Mouse (Mus musculus) adrenal gland, postnatal 10 days (tissue): ENCODE measurements around the gene Vmn2r55. TPM values are rescaled to one million over a fixed set of nuclear protein-coding genes. Genes with fewer than 3 reads are reported as not detected.
"Not testable (repeated sequence)": the region's sequence is repeated elsewhere in the genome, so short reads cannot be mapped to it uniquely, and the experiment has no call there.

ENCODE experiments used
- DNase-seq: peaks from one replicate; pipeline ENCODE4 v3.0.0; 2021; ENCODE audit warnings: mixed read lengths
- long read RNA-seq, 2 experiments: library from polyadenylated mRNA; stranded (forward); transcript quantifications; one replicate each; pipeline ENCODE4 v2.0.0; 2021
- total RNA-seq, 2 experiments: library from RNA; stranded (reverse); gene quantifications; 2 replicates each; pipeline ENCODE4 v1.2.3; 2021

The Vmn2r55 gene
- total RNA-seq: under 1 TPM in 1 of 2 experiments, not detected in 1; 0.15 TPM
- long read RNA-seq, experiment 1: 0 reads
- long read RNA-seq, experiment 2: 0 reads

- not testable (repeated sequence) for DNase-seq
These were observed at the start of gene Vmn2r55 for GRCm38 (mm10) chr7:12684903-12685302. Gene Vmn2r55, minus strand, starts transcription at chr7:12685003.

GRCm38 (mm10) chr7:12640219-12640618 lies 44.6 kb downstream of the Vmn2r55 start, which contains the start of gene Vmn2r54:
Gene Vmn2r54, minus strand, starts transcription at chr7:12640319.
- not testable (repeated sequence) for DNase-seq

- DNase-seq: no peak
These were observed 76.1 kb downstream of the Vmn2r55 start, which contains the start of gene Vmn2r53 for GRCm38 (mm10) chr7:12608688-12609087. Gene Vmn2r53, minus strand, starts transcription at chr7:12608788.

Other genes with a start within 250 kb of the Vmn2r55 start
- gene Zfp606, start 206.7 kb downstream of the Vmn2r55 start, total RNA-seq: 10 to 100 TPM in 1 of 2 experiments, 1 to 10 TPM in 1; 8.8 to 16.4 TPM
- gene 2900092C05Rik, start 172.5 kb downstream of the Vmn2r55 start, total RNA-seq: not detected
- under 1 TPM; under 0.01 to 0.06 TPM for gene Vmn2r53, start 76.2 kb downstream of the Vmn2r55 start, total RNA-seq
- gene Vmn2r54, start 44.7 kb downstream of the Vmn2r55 start, total RNA-seq: not detected
- not detected for gene Vmn2r56, start 50.0 kb upstream of the Vmn2r55 start, total RNA-seq
- gene Zscan18, start 118.6 kb upstream of the Vmn2r55 start, total RNA-seq: 1 to 10 TPM; 2.5 to 5.0 TPM
- gene Zfp329, start 133.9 kb upstream of the Vmn2r55 start, total RNA-seq: 10 to 100 TPM in 1 of 2 experiments, 1 to 10 TPM in 1; 7.8 to 14.0 TPM
- gene Zfp110, start 149.8 kb upstream of the Vmn2r55 start, total RNA-seq: 10 to 100 TPM; 22.4 to 25.6 TPM
- 1 to 10 TPM; 3.4 to 4.2 TPM for gene Zfp128, start 196.2 kb upstream of the Vmn2r55 start, total RNA-seq
- 10 to 100 TPM in 1 of 2 experiments, 1 to 10 TPM in 1; 9.7 to 10.2 TPM for gene Zscan22, start 212.8 kb upstream of the Vmn2r55 start, total RNA-seq
- 1,000 to 10,000 TPM; 1,018 to 1,027 TPM for gene Rps5, start 237.3 kb upstream of the Vmn2r55 start, total RNA-seq
- under 1 TPM; 0.36 to 0.54 TPM for gene Rnf225, start 242.4 kb upstream of the Vmn2r55 start, total RNA-seq